Mouse (Mus musculus) myocyte (in vitro differentiated cells): ENCODE measurements at regions not wholly inside any gene's neighbourhood (a gene's known extent, or its start where the extent isn't known, plus 50 kb on each side); places are given as distances from the start of the nearest gene placed in this dataset.

Source experiments
- CEBPB ChIP-seq: IDR thresholded peaks from 2 replicates; pipeline ENCODE4 v1.6.1; 2011; ENCODE audit warnings: mild to moderate bottlenecking, moderate library complexity; ENCODE audit not compliant: poor library complexity, insufficient read depth, severe bottlenecking
- E2F4 ChIP-seq: IDR thresholded peaks from one replicate; pipeline ENCODE4 v1.6.1; 2011; ENCODE audit warnings: mild to moderate bottlenecking, control low read depth, moderate library complexity; ENCODE audit not compliant: insufficient read depth
- MAX ChIP-seq: IDR thresholded peaks from one replicate; pipeline ENCODE4 v1.6.1; 2011; ENCODE audit warnings: low read depth, mild to moderate bottlenecking, control low read depth
- MYOG ChIP-seq, 3 experiments: IDR thresholded peaks; one replicate each; pipeline ENCODE4 v1.6.1; 2011; ENCODE audit warnings: control low read depth in 2 of 3, low read depth in 2 of 3, mild to moderate bottlenecking in 2 of 3; ENCODE audit not compliant: insufficient read length in 2 of 3, control insufficient read depth in 1 of 3, insufficient read depth in 1 of 3
- POLR2A ChIP-seq: IDR thresholded peaks from one replicate; pipeline ENCODE4 v1.6.1; 2011; ENCODE audit warnings: low read depth, mild to moderate bottlenecking, control low read depth, moderate library complexity; ENCODE audit not compliant: insufficient read length
- POLR2AphosphoS2 ChIP-seq: IDR thresholded peaks from one replicate; pipeline ENCODE4 v1.6.1; 2011; ENCODE audit warnings: low read depth, control low read depth; ENCODE audit not compliant: insufficient read length
- SRF ChIP-seq: IDR thresholded peaks from one replicate; pipeline ENCODE4 v1.6.1; 2011; ENCODE audit warnings: low read depth; ENCODE audit not compliant: control insufficient read depth, insufficient read length
- TCF3 ChIP-seq: IDR thresholded peaks from one replicate; pipeline ENCODE4 v1.6.1; 2011; ENCODE audit warnings: low read depth, control low read depth; ENCODE audit not compliant: insufficient read length
- USF1 ChIP-seq: IDR thresholded peaks from one replicate; pipeline ENCODE4 v1.6.1; 2011; ENCODE audit warnings: low read depth, mild to moderate bottlenecking, control low read depth, moderate library complexity

- TF ChIP-seq MYOG (IDR thresholded peaks at IDR 0.05; ENCODE audit: control insufficient read depth in 1 of 3, insufficient read depth in 1 of 3, insufficient read length in 2 of 3, low read depth in 2 of 3) (no peak), USF1 (no peak), SRF (no peak), POLR2A (no peak), E2F4 (no peak), MAX (no peak), POLR2AphosphoS2 (no peak), TCF3 (no peak), CEBPB (no peak)
Observed at GRCm38 (mm10) chr12:25628081-25628480, 531.1 kb upstream of the Id2 start.
